Mouse (Mus musculus) kidney, embryonic 14.5 days (tissue): ENCODE results near the gene 1700069L16Rik. TPM values are rescaled to one million over a fixed set of nuclear protein-coding genes. Genes with fewer than 3 reads are reported as not detected.

Source experiments
- ATAC-seq: fragments of 200-750 bp; cut with Nextera tagmentation; 2 replicates; pipeline ENCODE4 v1.8.0; 2017; ENCODE audit warnings: moderate number of reproducible peaks, mild to moderate bottlenecking, moderate TSS enrichment, moderate library complexity; ENCODE audit not compliant: low FRiP score, low TSS enrichment
- H3K27ac ChIP-seq: fragments of 300-500 bp; sonication (generic); 2 replicates; pipeline ENCODE4 v1.5.1; 2014; ENCODE audit warnings: low read depth, mild to moderate bottlenecking, low read length, moderate library complexity, mixed read lengths
- H3K27me3 ChIP-seq: fragments of 300-500 bp; sonication (generic); 2 replicates; pipeline ENCODE4 v1.6.1; 2014; ENCODE audit warnings: mild to moderate bottlenecking, low read length; ENCODE audit not compliant: control insufficient read depth, insufficient read depth
- H3K36me3 ChIP-seq: fragments of 300-500 bp; sonication (generic); 2 replicates; pipeline ENCODE4 v1.6.1; 2014; ENCODE audit warnings: low read length, mixed read lengths; ENCODE audit not compliant: control insufficient read depth, insufficient read depth
- H3K4me1 ChIP-seq: fragments of 300-500 bp; sonication (generic); 2 replicates; pipeline ENCODE4 v1.6.1; 2014; ENCODE audit warnings: low read length, mixed read lengths; ENCODE audit not compliant: control insufficient read depth, insufficient read depth
- H3K4me2 ChIP-seq: fragments of 300-500 bp; sonication (generic); replicated peaks from 2 replicates; pipeline ENCODE4 v1.6.1; 2014; ENCODE audit warnings: low read depth, mild to moderate bottlenecking, low read length
- H3K4me3 ChIP-seq: fragments of 300-500 bp; sonication (generic); 2 replicates; pipeline ENCODE4 v1.5.1; 2014; ENCODE audit warnings: mild to moderate bottlenecking, low read length
- H3K9ac ChIP-seq: fragments of 300-500 bp; sonication (generic); 2 replicates; pipeline ENCODE4 v1.6.1; 2014; ENCODE audit warnings: low read depth, mild to moderate bottlenecking, low read length, moderate library complexity
- H3K9me3 ChIP-seq: fragments of 300-500 bp; sonication (generic); 2 replicates; pipeline ENCODE4 v1.6.1; 2016; ENCODE audit warnings: low read length; ENCODE audit not compliant: control insufficient read depth
- WGBS: fragments of 180-500 bp; shearing (Covaris S2); extraction: QIAGEN DNeasy Blood & Tissue Kit; methylation state at CpG from one replicate; pipeline ENCODE4 v1.1.7; 2014; 5-methylcytosine and 5-hydroxymethylcytosine counted together
- polyA plus RNA-seq: library from polyadenylated mRNA; unstranded; fragments of >200 nt; fragmentation: Nextera tagmentation; extraction: Ambion mirVana; gene quantifications from 2 replicates; pipeline ENCODE4 v1.2.1, GENCODE M21; 2014

The 1700069L16Rik gene
- polyA plus RNA-seq, 1 experiment from 2014 or later: not detected

- Histone ChIP-seq H3K4me2 (no peak overlapping the region), H3K9me3 (0 out of 2 replicates have a peak, but pooled peaks cover 4% of the 10 kb centered on the region), H3K27ac (no peak overlapping the region), H3K27me3 (no peaks in the 10 kb centered on the region), H3K36me3 (no peaks in the 10 kb centered on the region), H3K4me1 (no peaks in the 10 kb centered on the region), H3K9ac (no peak overlapping the region), H3K4me3 (no peak overlapping the region)
- 70% methylated on average over 12 of the region's 12 CpGs for WGBS
- ATAC-seq: no peak
Observed at GRCm38 (mm10) chr5:113664629-113665195, 59.9 kb downstream of the 1700069L16Rik start.

DNA sequence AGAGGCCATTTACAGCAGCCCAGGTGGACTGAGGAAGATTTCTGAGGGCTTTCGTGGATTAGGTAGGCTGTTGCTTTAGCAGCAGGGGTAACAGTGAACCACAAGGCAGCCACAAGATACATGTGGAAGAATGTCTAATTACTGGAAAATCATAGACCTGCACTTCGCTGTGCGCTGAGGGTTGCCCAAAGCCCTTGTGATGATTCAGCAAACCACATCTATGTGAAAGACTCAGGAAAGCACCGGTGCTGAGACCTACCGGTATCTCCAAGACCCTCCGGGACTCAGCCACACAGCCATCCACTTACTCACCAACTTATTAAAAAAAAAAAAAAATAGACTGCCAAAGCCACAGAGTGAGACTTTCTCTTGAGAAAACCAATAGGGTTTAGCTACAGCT lies 60.4 kb downstream of the 1700069L16Rik start:
- Histone ChIP-seq H3K4me2 (no peak overlapping the region), H3K27ac (no peak overlapping the region), H3K4me3 (no peak overlapping the region), H3K9me3 (0 out of 2 replicates have a peak, but pooled peaks cover 4% of the 10 kb centered on the region), H3K9ac (no peak overlapping the region), H3K4me1 (no peaks in the 10 kb centered on the region), H3K27me3 (no peaks in the 10 kb centered on the region), H3K36me3 (no peaks in the 10 kb centered on the region)
- no peak for ATAC-seq
- WGBS: 95% methylated on average over 6 of the region's 6 CpGs

DNA sequence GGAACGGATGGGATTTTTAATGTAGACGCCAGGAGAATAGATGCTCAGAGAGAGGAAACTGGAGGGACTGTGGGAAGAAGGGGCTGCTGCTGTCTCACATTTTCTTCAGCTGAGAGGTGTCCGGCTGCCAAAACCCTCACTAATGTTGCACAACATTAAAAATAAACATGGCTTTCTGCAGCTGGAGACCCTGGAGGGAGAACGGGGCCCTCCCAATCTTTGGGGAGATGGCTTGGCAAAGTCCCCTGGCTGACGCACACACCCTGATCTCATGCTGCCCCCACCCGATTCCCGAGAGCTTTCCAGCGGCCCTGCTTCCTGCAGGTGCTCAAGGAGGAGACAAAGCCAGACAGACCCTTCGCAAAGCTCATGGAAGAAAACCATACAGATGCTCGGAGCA lies 63.7 kb downstream of the 1700069L16Rik start:
- H3K4me3 ChIP-seq: no peak overlapping the region
- H3K27ac ChIP-seq: no peak overlapping the region
- no peaks in the 10 kb centered on the region for H3K4me1 ChIP-seq
- H3K27me3 ChIP-seq: no peaks in the 10 kb centered on the region
- no peaks in the 10 kb centered on the region for H3K36me3 ChIP-seq
- H3K4me2 ChIP-seq: no peak overlapping the region
- H3K9ac ChIP-seq: no peak overlapping the region
- 0 out of 2 replicates have a peak, but pooled peaks cover 4% of the 10 kb centered on the region for H3K9me3 ChIP-seq
- ATAC-seq: no peak
- 73% methylated on average over 10 of the region's 10 CpGs for WGBS

DNA sequence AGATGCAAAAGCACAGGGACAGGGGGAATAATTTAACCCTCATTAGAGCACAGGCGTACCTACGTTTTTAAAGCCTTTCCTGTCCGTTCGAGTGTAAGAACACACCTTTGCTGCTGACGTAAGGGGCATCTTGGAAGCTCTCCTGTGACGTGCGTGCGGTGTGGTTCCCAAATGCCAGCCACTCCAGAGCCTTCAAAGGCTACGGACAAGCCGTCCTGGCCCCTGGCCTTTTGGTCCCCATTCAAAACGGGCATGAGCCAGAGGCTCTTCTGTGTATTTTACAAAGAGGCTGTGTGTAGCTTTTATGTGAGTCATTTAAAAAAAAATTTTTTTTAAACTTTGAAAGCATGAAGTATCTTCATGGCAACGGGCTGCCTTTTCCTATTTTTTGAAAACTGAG lies 69.8 kb downstream of the 1700069L16Rik start:
- Histone ChIP-seq H3K9ac (no peak overlapping the region), H3K27me3 (0 out of 2 replicates have a peak, but pooled peaks cover 3% of the 10 kb centered on the region), H3K4me2 (no peak overlapping the region), H3K4me1 (peaks cover 7% of the 10 kb centered on the region; the same call in 1 of the 2 replicates), H3K36me3 (no peaks in the 10 kb centered on the region), H3K4me3 (no peak overlapping the region), H3K9me3 (no peaks in the 10 kb centered on the region), H3K27ac (no peak overlapping the region)
- ATAC-seq: no peak
- 67% methylated on average over 12 of the region's 12 CpGs for WGBS

DNA sequence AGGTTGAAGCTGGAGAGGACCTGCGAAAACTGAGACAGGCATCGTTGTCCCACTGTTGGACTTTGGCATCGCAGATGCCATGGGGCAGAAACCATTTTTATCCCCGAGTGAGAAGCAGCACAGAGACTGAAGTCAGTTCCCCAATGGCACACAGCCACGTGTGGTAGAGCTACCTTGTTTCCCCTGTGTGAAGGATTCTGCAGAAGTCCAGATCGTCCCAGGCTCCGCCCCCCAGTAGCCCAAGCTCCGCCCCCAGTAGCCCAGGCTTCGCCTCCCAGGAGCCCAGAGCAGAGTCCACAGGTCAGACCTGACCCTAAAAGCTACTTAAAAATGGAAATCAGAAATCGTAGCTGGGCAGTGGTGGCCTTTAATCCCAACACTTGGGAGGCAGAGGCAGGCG lies 70.4 kb downstream of the 1700069L16Rik start:
- Histone ChIP-seq H3K4me1 (peaks cover 7% of the 10 kb centered on the region; the same call in 1 of the 2 replicates), H3K9ac (no peak overlapping the region), H3K9me3 (no peaks in the 10 kb centered on the region), H3K4me3 (no peak overlapping the region), H3K4me2 (no peak overlapping the region), H3K36me3 (no peaks in the 10 kb centered on the region), H3K27ac (no peak overlapping the region), H3K27me3 (0 out of 2 replicates have a peak, but pooled peaks cover 3% of the 10 kb centered on the region)
- ATAC-seq: no peak
- WGBS: 85% methylated on average over 11 of the region's 11 CpGs

DNA sequence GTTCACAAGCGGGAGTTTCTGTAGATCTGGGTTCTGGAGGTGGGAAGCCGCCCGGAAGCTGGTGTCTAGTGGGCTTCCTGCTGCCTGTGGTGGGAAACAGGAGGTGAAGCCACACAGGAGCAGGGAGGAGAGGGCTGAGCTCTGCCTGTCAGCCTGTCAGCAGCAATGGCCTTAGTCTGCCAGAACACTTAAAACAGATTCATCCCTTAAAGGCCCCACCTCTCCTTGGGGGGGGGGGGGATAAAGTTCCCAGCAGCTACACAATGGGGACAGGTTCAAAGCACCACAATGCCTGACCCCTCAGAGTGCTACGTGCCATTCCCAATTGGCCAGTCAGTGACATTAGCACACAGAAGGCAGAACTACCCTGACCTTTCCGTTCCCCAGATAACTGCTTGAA lies 72.4 kb downstream of the 1700069L16Rik start:
- WGBS: 22% methylated on average over 5 of the region's 5 CpGs
- no peak overlapping the region for H3K4me2 ChIP-seq
- H3K36me3 ChIP-seq: no peaks in the 10 kb centered on the region
- H3K27ac ChIP-seq: no peak overlapping the region
- H3K4me1 ChIP-seq: peaks cover 7% of the 10 kb centered on the region; the same call in 1 of the 2 replicates
- ATAC-seq: no peak
- no peak overlapping the region for H3K4me3 ChIP-seq
- H3K9me3 ChIP-seq: no peaks in the 10 kb centered on the region
- no peak overlapping the region for H3K9ac ChIP-seq
- 0 out of 2 replicates have a peak, but pooled peaks cover 3% of the 10 kb centered on the region for H3K27me3 ChIP-seq

DNA sequence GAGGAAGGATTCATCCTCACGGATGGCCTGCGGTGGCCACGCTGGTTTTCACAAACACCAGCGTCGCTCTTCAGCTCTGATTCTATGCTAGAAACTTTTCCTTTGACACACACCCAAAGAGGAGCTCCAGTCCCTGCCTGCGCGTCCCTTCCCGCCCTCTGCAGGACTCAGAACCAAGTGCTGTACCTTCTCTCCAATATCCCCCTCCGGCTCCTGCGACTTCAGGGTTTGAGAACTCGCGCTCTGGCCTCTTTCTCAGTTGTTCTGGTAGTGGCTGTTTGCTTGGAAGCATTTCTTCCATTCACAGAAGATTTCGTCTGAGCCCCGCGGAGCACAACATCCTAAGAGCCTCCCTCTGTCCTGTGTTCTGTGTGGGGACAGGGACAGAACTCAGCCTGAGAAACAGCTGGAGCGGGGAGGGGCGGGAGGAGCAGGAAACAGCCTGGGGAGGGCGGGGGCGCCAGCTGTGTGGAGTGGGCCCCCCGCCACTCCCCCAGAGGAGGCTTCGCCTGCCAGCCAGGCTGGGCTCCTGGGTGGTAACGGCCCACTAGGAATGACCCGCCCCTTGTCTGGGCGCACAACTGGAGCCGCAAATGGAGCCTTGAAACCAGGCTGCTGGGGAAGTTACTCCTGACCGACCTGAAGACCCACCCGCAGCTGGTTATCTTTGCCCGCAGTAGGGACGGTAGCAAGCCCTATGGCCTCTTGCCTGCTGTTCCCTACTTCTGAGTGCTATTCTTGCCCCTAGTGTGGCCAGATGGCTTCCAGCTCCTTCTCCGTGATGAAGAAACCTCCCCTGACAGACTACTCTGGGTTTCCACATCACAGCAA lies 74.3 kb downstream of the 1700069L16Rik start, which contains the start of gene Cmklr1:
Gene Cmklr1 (minus strand): TSS at position 392 of the 831 bp plus-strand sequence.
- peak within 1 kb of the TSS; percentile 48 for H3K4me2 ChIP-seq
- H3K27ac ChIP-seq: no peak within 1 kb of the TSS
- 5% methylated on average over 30 of the region's 30 CpGs for WGBS
- H3K36me3 ChIP-seq: no peaks in the 10 kb centered on the region
- peak within 1 kb of the TSS; percentile 44 for H3K9ac ChIP-seq
- no peaks in the 10 kb centered on the region for H3K9me3 ChIP-seq
- ATAC-seq: peak; percentile 58; the same call in 1 of the 2 replicates
- H3K27me3 ChIP-seq: 0 out of 2 replicates have a peak, but pooled peaks cover 3% of the 10 kb centered on the region
- H3K4me3 ChIP-seq: peak within 1 kb of the TSS; percentile 29
- H3K4me1 ChIP-seq: peaks cover 7% of the 10 kb centered on the region; the same call in 1 of the 2 replicates

- H3K4me2 ChIP-seq: peak overlapping the region; percentile 48; the same call in 1 of the 2 replicates
- WGBS: 77% methylated on average over 5 of the region's 5 CpGs
- H3K9ac ChIP-seq: no peak overlapping the region
- no peaks in the 10 kb centered on the region for H3K36me3 ChIP-seq
- 0 out of 2 replicates have a peak overlapping the region, but pooled peaks have one; percentile 29 for H3K4me3 ChIP-seq
- 0 out of 2 replicates have a peak, but pooled peaks cover 3% of the 10 kb centered on the region for H3K27me3 ChIP-seq
- H3K9me3 ChIP-seq: no peaks in the 10 kb centered on the region
- H3K4me1 ChIP-seq: peaks cover 7% of the 10 kb centered on the region; the same call in 1 of the 2 replicates
- no peak for ATAC-seq
- no peak overlapping the region for H3K27ac ChIP-seq
Observed at GRCm38 (mm10) chr5:113648647-113649211, 75.8 kb downstream of the 1700069L16Rik start.
